Mouse (Mus musculus) kidney, adult 10 weeks (tissue): ENCODE data around the gene Mdn1. TPM values are rescaled to one million over a fixed set of nuclear protein-coding genes. Genes with fewer than 3 reads are reported as not detected.

ENCODE experiments used
- polyA plus RNA-seq: library from polyadenylated mRNA; stranded (reverse); fragments of 350-450 nt; fragmentation: Illumina TruSeq; extraction: RNeasy Lipid Tissue Mini Kit (QIAGEN cat#74804); gene quantifications from one replicate; pipeline ENCODE4 v1.2.3, GENCODE M21; 2014; ENCODE audit warnings: low read depth, low replicate concordance

Mdn1 gene
- polyA plus RNA-seq, result 11.8 TPM

GRCm38 (mm10) chr4:32656918-32657662 lies at the start of gene Mdn1:
Gene Mdn1 (plus strand): TSS chr4:32657119.

GRCm38 (mm10) chr4:32615034-32615881 lies 41.7 kb upstream of the Mdn1 start, which contains the start of gene Casp8ap2:
Gene Casp8ap2 (plus strand): TSS chr4:32615451.

GRCm38 (mm10) chr4:32799966-32800576 lies 143.2 kb downstream of the Mdn1 start, which contains the start of gene Lyrm2:
Gene Lyrm2 (plus strand): TSS chr4:32800253.

Other genes starting within 250 kb of the Mdn1 start
- not detected for gene Gja10, start 54.4 kb upstream of the Mdn1 start, polyA plus RNA-seq
- 16.6 TPM for gene Casp8ap2, start 41.7 kb upstream of the Mdn1 start, polyA plus RNA-seq
- gene Lyrm2, start 143.1 kb downstream of the Mdn1 start, polyA plus RNA-seq, result 155 TPM